Mouse (Mus musculus): Measurements from ENCODE around the gene Pacrg. TPM values are rescaled to one million over a fixed set of nuclear protein-coding genes. Genes with fewer than 3 reads are reported as not detected.

Pacrg gene
- 2.3 and 2.6 TPM in 2 replicates for polyA plus RNA-seq (2016; fragmentation: Nextera tagmentation; extraction: Ambion mirVana)

DNA sequence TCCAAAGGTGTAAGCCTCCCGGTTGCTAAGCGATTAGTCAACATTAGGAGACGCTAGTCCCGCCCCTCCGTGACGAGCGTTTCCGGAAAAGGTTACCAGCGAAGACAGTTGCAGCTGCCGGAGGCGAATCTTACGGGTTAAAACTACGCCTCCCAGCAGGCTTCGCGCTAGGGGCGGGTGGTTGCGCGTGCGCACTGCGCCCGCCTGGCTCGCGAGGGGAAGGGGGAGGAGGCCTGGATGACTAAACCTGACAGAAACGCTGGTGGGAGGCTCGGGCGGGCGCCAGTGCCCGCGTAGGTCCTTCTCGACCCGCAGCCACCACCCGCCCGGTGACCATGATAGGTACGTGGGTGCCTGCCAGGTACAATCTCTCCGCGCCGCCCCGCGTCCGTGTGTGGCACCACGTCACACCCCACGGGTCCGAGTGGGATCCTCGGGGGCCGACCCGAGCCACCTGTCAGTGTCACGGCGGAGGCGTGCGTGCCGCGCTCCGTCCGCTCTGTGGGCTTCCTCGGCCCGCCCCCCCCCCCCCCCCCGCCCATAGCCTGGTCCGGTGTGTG is at the start of gene Pacrg, which contains the start of gene Prkn:
Gene Pacrg (minus strand): TSS at position 164 of the 560 bp plus-strand sequence.
Gene Prkn (plus strand): TSS at position 237 of the 560 bp plus-strand sequence.
- DNase-seq (ENCODE audit: extremely low spot score, low spot score), result peak; percentile 99
- peaks cover 14% of the 10 kb centered on the region for H3K4me1 ChIP-seq
- WGBS, result under 1% methylated on average over 51 of the region's 58 CpGs
- H3K9me3 ChIP-seq, result no peaks in the 10 kb centered on the region
- H3K4me3 ChIP-seq, result peak within 1 kb of the TSS; percentile 77
- no peaks in the 10 kb centered on the region for H3K27me3 ChIP-seq (ENCODE audit: poor library complexity, severe bottlenecking)
- H3K27ac ChIP-seq, result peak within 1 kb of the TSS; percentile 87
- H3K36me3 ChIP-seq (replicated peaks), result no peaks in the 10 kb centered on the region

DNA sequence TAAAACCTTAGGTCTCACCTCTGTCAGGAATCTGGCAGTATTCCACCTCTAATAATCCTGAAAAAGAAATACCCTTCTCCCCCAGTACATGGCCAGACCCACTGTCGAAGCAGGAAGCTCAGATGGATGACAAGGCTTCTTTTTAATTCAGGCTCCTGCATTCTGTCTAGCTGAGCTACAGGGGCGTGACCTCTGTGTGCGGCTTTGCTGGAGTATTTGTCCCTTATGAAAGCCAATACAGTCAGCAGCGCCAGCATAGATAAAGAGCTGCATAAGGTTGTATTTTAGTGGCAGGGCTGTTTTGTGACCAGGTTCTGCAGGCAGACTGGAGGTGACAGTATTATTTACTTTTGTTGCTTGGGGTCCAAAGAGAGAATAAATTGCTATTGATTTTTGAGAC is 47.8 kb upstream of the Pacrg start:
- no peak overlapping the region for H3K4me3 ChIP-seq
- 26% methylated on average over 4 of the region's 4 CpGs for whole genome bisulfite sequencing
- no peaks in the 10 kb centered on the region for H3K36me3 ChIP-seq (replicated peaks)
- no peaks in the 10 kb centered on the region for H3K9me3 ChIP-seq
- DNase-seq (ENCODE audit: extremely low spot score, low spot score), result no peak
- no peaks in the 10 kb centered on the region for H3K27me3 ChIP-seq (ENCODE audit: poor library complexity, severe bottlenecking)
- H3K27ac ChIP-seq, result no peak overlapping the region
- H3K4me1 ChIP-seq, result peaks cover 16% of the 10 kb centered on the region

GRCm38 (mm10) chr17:10882260-10882659 is 42.1 kb upstream of the Pacrg start:
- 84% methylated on average over 1 of the region's 1 CpGs for WGBS
- no peak overlapping the region for H3K27ac ChIP-seq
- H3K36me3 ChIP-seq (replicated peaks), result no peaks in the 10 kb centered on the region
- H3K9me3 ChIP-seq, result no peaks in the 10 kb centered on the region
- DNase-seq (ENCODE audit: extremely low spot score, low spot score), result no peak
- H3K27me3 ChIP-seq (ENCODE audit: poor library complexity, severe bottlenecking), result no peaks in the 10 kb centered on the region
- H3K4me3 ChIP-seq, result no peak overlapping the region
- H3K4me1 ChIP-seq, result peaks cover 3% of the 10 kb centered on the region; the same call in 1 of the 2 replicates

DNA sequence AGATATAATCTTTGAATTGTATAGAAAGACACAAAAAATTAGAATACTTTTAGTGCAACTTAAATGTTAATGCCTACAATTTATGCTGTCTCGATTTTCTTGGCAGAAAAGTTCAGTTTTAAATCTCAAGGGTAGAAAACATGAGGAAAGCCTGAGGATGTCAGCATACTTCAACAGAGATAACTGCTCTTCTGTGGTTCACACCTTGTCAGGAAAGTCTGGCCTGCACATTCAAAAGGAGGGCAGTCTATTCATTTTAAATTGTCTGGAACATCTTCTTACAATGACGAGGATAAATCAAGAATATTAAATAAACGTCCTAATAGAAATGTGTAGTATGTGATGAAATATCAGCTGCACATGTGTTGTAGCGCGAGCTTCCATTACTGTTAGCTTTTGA is 38.9 kb upstream of the Pacrg start:
- 92% methylated on average over 5 of the region's 5 CpGs for WGBS

DNA sequence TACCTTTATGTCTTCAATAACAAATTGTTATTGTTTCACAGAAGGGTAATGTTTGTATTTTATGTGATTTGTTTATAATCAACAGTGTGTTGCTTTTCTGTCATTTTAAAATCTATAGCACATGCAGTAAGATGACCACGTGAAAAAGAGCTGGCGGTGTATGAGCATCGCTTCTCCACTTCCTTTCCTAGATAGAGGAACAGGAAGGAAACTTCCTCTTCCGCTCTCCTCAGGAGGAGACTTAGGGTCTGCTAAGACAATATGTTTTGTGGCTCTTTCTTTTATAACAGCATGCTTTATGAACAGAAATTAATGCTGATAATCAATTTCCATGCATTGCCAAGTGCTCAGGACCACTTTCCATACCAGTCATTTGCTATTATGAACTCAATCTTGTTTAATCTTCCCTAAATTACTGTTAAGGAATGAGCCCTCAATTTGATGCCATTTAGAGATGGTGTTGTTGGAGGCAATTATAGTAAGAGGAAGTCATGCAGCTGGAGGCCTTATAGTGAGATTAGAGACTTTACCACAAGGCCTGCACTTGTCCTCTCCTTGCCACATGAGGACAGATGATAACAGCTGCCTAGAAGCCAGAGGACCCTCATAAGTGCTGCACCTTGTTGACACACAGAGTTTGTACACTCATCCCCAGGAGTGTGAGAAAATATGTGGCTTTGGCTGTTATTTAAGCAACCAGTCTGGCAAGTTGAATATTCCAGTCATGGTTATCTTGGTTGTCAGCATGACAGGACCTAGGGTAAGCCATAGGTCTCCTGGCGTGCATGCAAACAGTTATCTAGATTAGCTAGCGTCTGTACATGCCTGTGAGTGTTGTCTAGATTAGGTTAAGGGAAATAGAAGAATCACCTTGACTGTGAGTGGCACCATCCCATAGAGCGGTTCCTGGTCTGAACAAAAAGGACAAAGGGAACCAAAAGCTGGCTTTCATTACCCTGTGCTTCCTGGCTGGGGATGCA is 34.4 kb upstream of the Pacrg start:
- H3K27ac ChIP-seq, result no peak overlapping the region
- no peaks in the 10 kb centered on the region for H3K4me1 ChIP-seq
- WGBS, result 88% methylated on average over 7 of the region's 7 CpGs
- no peaks in the 10 kb centered on the region for H3K9me3 ChIP-seq
- H3K36me3 ChIP-seq (replicated peaks), result no peaks in the 10 kb centered on the region
- H3K27me3 ChIP-seq (ENCODE audit: poor library complexity, severe bottlenecking), result no peaks in the 10 kb centered on the region
- DNase-seq (ENCODE audit: extremely low spot score, low spot score), result no peak
- H3K4me3 ChIP-seq, result no peak overlapping the region

More for the DNA sequence above, 38.9 kb upstream of the Pacrg start:
- Histone ChIP-seq H3K9me3 (no peaks in the 10 kb centered on the region), H3K27ac (no peak overlapping the region), H3K27me3 (ENCODE audit: poor library complexity, severe bottlenecking) (no peaks in the 10 kb centered on the region), H3K36me3 (replicated peaks) (no peaks in the 10 kb centered on the region), H3K4me3 (no peak overlapping the region), H3K4me1 (no peaks in the 10 kb centered on the region)
- DNase-seq (ENCODE audit: extremely low spot score, low spot score), result no peak

GRCm38 (mm10) chr17:10854207-10854606 is 14.1 kb upstream of the Pacrg start:
- DNase-seq (ENCODE audit: extremely low spot score, low spot score), result no peak
- WGBS, result 91% methylated on average over 3 of the region's 3 CpGs
- Histone ChIP-seq H3K9me3 (no peaks in the 10 kb centered on the region), H3K36me3 (replicated peaks) (no peaks in the 10 kb centered on the region), H3K27ac (no peak overlapping the region), H3K4me3 (no peak overlapping the region), H3K27me3 (ENCODE audit: poor library complexity, severe bottlenecking) (no peaks in the 10 kb centered on the region), H3K4me1 (no peaks in the 10 kb centered on the region)

GRCm38 (mm10) chr17:10840731-10841201 is 655 bp upstream of the Pacrg start:
- Histone ChIP-seq H3K27ac (peak overlapping the region; percentile 87), H3K36me3 (replicated peaks) (no peaks in the 10 kb centered on the region)
- 4% methylated on average over 20 of the region's 20 CpGs for WGBS

GRCm38 (mm10) chr17:10818971-10819370 is 21.1 kb downstream of the Pacrg start:
- Histone ChIP-seq H3K27ac (no peak overlapping the region), H3K4me3 (no peak overlapping the region), H3K9me3 (no peaks in the 10 kb centered on the region), H3K27me3 (ENCODE audit: poor library complexity, severe bottlenecking) (no peaks in the 10 kb centered on the region), H3K36me3 (replicated peaks) (no peaks in the 10 kb centered on the region), H3K4me1 (no peaks in the 10 kb centered on the region)
- DNase-seq (ENCODE audit: extremely low spot score, low spot score), result no peak
- 87% methylated on average over 4 of the region's 4 CpGs for WGBS

More at GRCm38 (mm10) chr17:10840731-10841201, 655 bp upstream of the Pacrg start:
- Histone ChIP-seq H3K9me3 (no peaks in the 10 kb centered on the region), H3K27me3 (ENCODE audit: poor library complexity, severe bottlenecking) (no peaks in the 10 kb centered on the region), H3K4me3 (peak overlapping the region; percentile 77), H3K4me1 (peaks cover 14% of the 10 kb centered on the region)
- peak; percentile 60 for DNase-seq (ENCODE audit: extremely low spot score, low spot score)

DNA sequence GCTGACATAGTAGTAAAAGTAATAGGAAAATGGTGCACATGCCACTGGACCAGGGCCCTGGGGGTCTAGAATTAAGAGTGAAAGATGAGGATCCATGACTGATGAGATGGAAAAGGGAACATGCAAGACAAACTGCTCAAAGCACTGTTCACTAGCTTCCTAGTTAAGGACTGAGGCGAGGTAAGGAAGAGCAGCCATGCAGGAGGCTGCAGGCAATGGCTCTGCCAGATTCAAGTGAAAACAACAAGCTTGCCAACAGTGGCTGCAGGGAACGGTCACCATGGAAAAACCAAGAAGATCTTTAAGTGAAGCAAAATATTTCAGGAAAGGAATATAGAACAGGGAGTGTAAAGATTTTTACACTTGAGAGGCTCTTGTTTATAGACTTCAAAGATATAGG is 31.5 kb downstream of the Pacrg start:
- 78% methylated on average over 2 of the region's 2 CpGs for WGBS
- Histone ChIP-seq H3K4me3 (no peak overlapping the region), H3K9me3 (no peaks in the 10 kb centered on the region), H3K27me3 (ENCODE audit: poor library complexity, severe bottlenecking) (no peaks in the 10 kb centered on the region), H3K27ac (no peak overlapping the region), H3K4me1 (no peaks in the 10 kb centered on the region), H3K36me3 (replicated peaks) (no peaks in the 10 kb centered on the region)
- DNase-seq (ENCODE audit: extremely low spot score, low spot score), result no peak

- H3K9me3 ChIP-seq, result no peaks in the 10 kb centered on the region
- H3K27ac ChIP-seq, result no peak overlapping the region
- no peak for DNase-seq (ENCODE audit: extremely low spot score, low spot score)
- H3K27me3 ChIP-seq (ENCODE audit: poor library complexity, severe bottlenecking), result no peaks in the 10 kb centered on the region
- H3K36me3 ChIP-seq (replicated peaks), result no peaks in the 10 kb centered on the region
- no peaks in the 10 kb centered on the region for H3K4me1 ChIP-seq
- 88% methylated on average over 13 of the region's 13 CpGs for WGBS
- no peak overlapping the region for H3K4me3 ChIP-seq
These were observed 32.7 kb downstream of the Pacrg start for GRCm38 (mm10) chr17:10807261-10807998.

- Histone ChIP-seq H3K4me3 (no peak overlapping the region), H3K9me3 (no peaks in the 10 kb centered on the region), H3K27me3 (ENCODE audit: poor library complexity, severe bottlenecking) (no peaks in the 10 kb centered on the region), H3K36me3 (replicated peaks) (no peaks in the 10 kb centered on the region), H3K4me1 (no peaks in the 10 kb centered on the region), H3K27ac (no peak overlapping the region)
- DNase-seq (ENCODE audit: extremely low spot score, low spot score), result no peak
- 89% methylated on average over 4 of the region's 4 CpGs for WGBS
These were observed 33.4 kb downstream of the Pacrg start for GRCm38 (mm10) chr17:10806692-10807091.

DNA sequence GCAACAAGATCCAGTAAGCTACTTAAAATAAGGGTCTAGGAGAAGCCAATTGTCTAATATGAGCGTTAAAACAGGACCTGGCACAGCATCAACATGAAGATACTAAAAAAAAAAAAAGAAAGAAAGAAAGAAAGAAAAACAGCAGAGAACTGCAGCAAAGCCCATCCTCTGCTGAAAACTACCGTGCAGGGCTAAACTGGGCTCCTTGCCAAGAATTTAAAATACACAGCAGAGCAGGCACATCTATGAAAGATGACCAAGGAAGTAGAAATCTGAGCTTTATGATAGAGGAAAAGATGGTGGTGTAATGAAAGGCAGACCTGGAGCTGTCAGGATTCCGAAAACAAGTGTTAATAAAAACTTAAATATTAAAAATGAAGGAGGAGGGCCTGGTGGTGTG is 48.5 kb downstream of the Pacrg start:
- no peak overlapping the region for H3K4me3 ChIP-seq
- 89% methylated on average over 3 of the region's 3 CpGs for WGBS
- H3K36me3 ChIP-seq (replicated peaks), result no peaks in the 10 kb centered on the region
- DNase-seq (ENCODE audit: extremely low spot score, low spot score), result no peak
- H3K9me3 ChIP-seq, result no peaks in the 10 kb centered on the region
- H3K4me1 ChIP-seq, result no peaks in the 10 kb centered on the region
- no peak overlapping the region for H3K27ac ChIP-seq
- no peaks in the 10 kb centered on the region for H3K27me3 ChIP-seq (ENCODE audit: poor library complexity, severe bottlenecking)

All from forebrain, embryonic 10.5 days (tissue).